Mouse (Mus musculus) left cerebral cortex, postnatal 4 days (tissue): ENCODE data around the gene Klhl12. TPM values are rescaled to one million over a fixed set of nuclear protein-coding genes. Genes with fewer than 3 reads are reported as not detected.

Experiments
- total RNA-seq, 2 experiments: library from RNA; stranded (reverse); gene quantifications; 2 replicates each; pipeline ENCODE4 v1.2.3; 2021

Klhl12 gene
- total RNA-seq, 2 experiments from 2014 or later: 37.1 to 38.7 TPM

Other genes starting within 250 kb of the Klhl12 start
- gene Adora1, start 220.1 kb upstream of the Klhl12 start, total RNA-seq: 10 to 100 TPM; 75.5 to 76.4 TPM
- not detected for gene Myog, start 165.5 kb upstream of the Klhl12 start, total RNA-seq
- 10 to 100 TPM; 62.6 to 72.1 TPM for gene Ppfia4, start 122.6 kb upstream of the Klhl12 start, total RNA-seq
- gene Tmem183a, start 93.6 kb upstream of the Klhl12 start, total RNA-seq: 100 to 1,000 TPM; 110 to 122 TPM
- gene 4933406M09Rik, start 69.6 kb upstream of the Klhl12 start, total RNA-seq: not detected
- 10 to 100 TPM; 13.1 to 18.5 TPM for gene Cyb5r1, start 50.0 kb upstream of the Klhl12 start, total RNA-seq
- 10 to 100 TPM; 55.4 to 57.5 TPM for gene Adipor1, start 40.2 kb upstream of the Klhl12 start, total RNA-seq
- 10 to 100 TPM; 38.2 to 38.5 TPM for gene Rabif, start 39.1 kb downstream of the Klhl12 start, total RNA-seq
- gene Mgat4e, start 94.2 kb downstream of the Klhl12 start, total RNA-seq: not detected
- 100 to 1,000 TPM in 1 of 2 experiments, 10 to 100 TPM in 1; 98.4 to 107 TPM for gene Kdm5b, start 104.6 kb downstream of the Klhl12 start, total RNA-seq
- 1 to 10 TPM; 2.2 to 3.9 TPM for gene Syt2, start 191.1 kb downstream of the Klhl12 start, total RNA-seq